Mouse (Mus musculus): ENCODE results near the gene Gm14137.

GRCm38 (mm10) chr2:119197493-119197892 is 23.2 kb downstream of the Gm14137 start:
- no peak for TF ChIP-seq POLR2A (IDR thresholded peaks at IDR 0.05; ENCODE audit: borderline replicate concordance, low read depth, low read length)
- no peak for TF ChIP-seq CTCF (IDR thresholded peaks at IDR 0.05; ENCODE audit: low read depth, low read length)
